Mouse (Mus musculus) neural tube, embryonic 14.5 days (tissue): ENCODE data around the gene Cd320. TPM values are rescaled to one million over a fixed set of nuclear protein-coding genes. Genes with fewer than 3 reads are reported as not detected.
"Not testable (repeated sequence)": the region's sequence is repeated elsewhere in the genome, so short reads cannot be mapped to it uniquely, and the experiment has no call there.

Experiments used
- ATAC-seq: fragments of 200-750 bp; cut with Nextera tagmentation; 2 replicates; pipeline ENCODE4 v1.8.0; 2017; ENCODE audit warnings: low read depth, mild to moderate bottlenecking, moderate TSS enrichment, moderate library complexity
- H3K27ac ChIP-seq: fragments of 300-500 bp; sonication (generic); 2 replicates; pipeline ENCODE4 v1.5.1; 2014; ENCODE audit warnings: low read depth, mild to moderate bottlenecking, control low read depth, low read length, moderate library complexity, mixed read lengths
- H3K27me3 ChIP-seq: fragments of 300-500 bp; sonication (generic); 2 replicates; pipeline ENCODE4 v1.6.1; 2014; ENCODE audit warnings: low read length; ENCODE audit not compliant: control insufficient read depth, insufficient read depth
- H3K36me3 ChIP-seq: fragments of 300-500 bp; sonication (generic); 2 replicates; pipeline ENCODE4 v1.6.1; 2014; ENCODE audit warnings: low read length, mixed read lengths; ENCODE audit not compliant: control insufficient read depth, insufficient read depth
- H3K4me1 ChIP-seq: fragments of 300-500 bp; sonication (generic); 2 replicates; pipeline ENCODE4 v1.6.1; 2014; ENCODE audit warnings: low read length; ENCODE audit not compliant: control insufficient read depth, insufficient read depth
- H3K4me2 ChIP-seq: fragments of 300-500 bp; sonication (generic); 2 replicates; pipeline ENCODE4 v1.6.1; 2014; ENCODE audit warnings: mild to moderate bottlenecking, low read depth, low read length, control low read depth
- H3K4me3 ChIP-seq: fragments of 300-500 bp; sonication (generic); 2 replicates; pipeline ENCODE4 v1.5.1; 2014; ENCODE audit warnings: low read depth, low read length, control low read depth, mixed read lengths
- H3K9ac ChIP-seq: fragments of 300-500 bp; sonication (generic); replicated peaks from 2 replicates; pipeline ENCODE4 v1.6.1; 2014; ENCODE audit warnings: low read depth, mild to moderate bottlenecking, control low read depth, low read length, mixed read lengths
- H3K9me3 ChIP-seq: fragments of 300-500 bp; sonication (generic); 2 replicates; pipeline ENCODE4 v1.6.1; 2016; ENCODE audit warnings: low read length; ENCODE audit not compliant: control insufficient read depth
- WGBS: fragments of 180-500 bp; shearing (Covaris S2); extraction: QIAGEN DNeasy Blood & Tissue Kit; methylation state at CpG from one replicate; pipeline ENCODE4 v1.1.7; 2014; 5-methylcytosine and 5-hydroxymethylcytosine counted together
- polyA plus RNA-seq: library from polyadenylated mRNA; unstranded; fragments of >200 nt; fragmentation: Nextera tagmentation; extraction: Ambion mirVana; gene quantifications from 2 replicates; pipeline ENCODE4 v1.2.1, GENCODE M21; 2014

Gene Cd320
- polyA plus RNA-seq, 1 experiment from 2014 or later = 52.1 TPM

DNA sequence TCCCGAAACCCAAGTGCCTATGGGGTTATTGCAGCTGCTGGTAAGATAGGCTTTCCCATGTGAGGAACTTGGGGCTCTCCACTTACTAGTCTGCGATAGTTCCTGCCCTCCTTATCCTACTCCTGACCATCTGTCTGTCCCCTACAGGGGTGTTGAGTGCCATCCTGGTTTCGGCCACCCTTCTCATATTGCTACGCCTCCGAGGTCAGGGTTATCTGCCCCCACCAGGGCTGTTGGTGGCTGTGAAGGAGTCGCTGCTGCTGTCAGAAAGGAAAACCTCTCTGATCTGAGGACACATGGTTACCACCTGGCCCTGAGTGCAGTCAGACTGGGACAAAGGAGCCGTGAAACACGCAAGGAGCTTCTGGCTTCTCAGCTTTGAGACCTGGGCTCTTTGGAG, 5.2 kb downstream of the Cd320 start:
- H3K4me3 ChIP-seq = no peak overlapping the region
- ATAC-seq = no peak
- no peak overlapping the region for H3K4me2 ChIP-seq
- WGBS = 92% methylated on average over 8 of the region's 8 CpGs
- no peaks in the 10 kb centered on the region for H3K9me3 ChIP-seq
- no peak overlapping the region for H3K9ac ChIP-seq
- peaks cover 9% of the 10 kb centered on the region for H3K36me3 ChIP-seq
- no peaks in the 10 kb centered on the region for H3K27me3 ChIP-seq
- peaks cover 13% of the 10 kb centered on the region for H3K4me1 ChIP-seq
- H3K27ac ChIP-seq = no peak overlapping the region

DNA sequence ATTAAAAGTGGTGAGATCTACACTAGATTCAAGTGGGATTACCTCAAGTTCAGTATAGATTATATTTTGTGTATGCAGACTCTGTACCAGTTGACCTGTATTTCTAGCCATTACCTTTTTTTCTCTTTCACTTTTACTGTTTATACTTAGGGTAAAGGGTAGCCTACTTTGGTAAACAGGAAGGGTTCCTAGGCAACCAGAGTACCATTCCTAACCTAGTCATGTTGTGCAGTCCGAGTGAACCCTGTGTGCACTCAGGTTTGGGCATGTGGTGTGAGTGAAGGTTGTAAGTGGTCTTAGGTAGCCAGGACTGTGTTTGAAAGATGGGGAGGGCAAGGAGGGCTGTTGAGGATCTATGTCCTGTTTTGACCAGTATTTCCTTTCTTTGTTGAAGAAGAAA, 8.4 kb downstream of the Cd320 start:
- Histone ChIP-seq H3K9me3 (no peaks in the 10 kb centered on the region), H3K4me2 (no peak overlapping the region), H3K4me3 (no peak overlapping the region), H3K27ac (no peak overlapping the region), H3K9ac (no peak overlapping the region), H3K36me3 (peaks cover 9% of the 10 kb centered on the region), H3K27me3 (no peaks in the 10 kb centered on the region), H3K4me1 (no peaks in the 10 kb centered on the region)
- WGBS = 67% methylated on average over 1 of the region's 1 CpGs
- ATAC-seq = no peak

DNA sequence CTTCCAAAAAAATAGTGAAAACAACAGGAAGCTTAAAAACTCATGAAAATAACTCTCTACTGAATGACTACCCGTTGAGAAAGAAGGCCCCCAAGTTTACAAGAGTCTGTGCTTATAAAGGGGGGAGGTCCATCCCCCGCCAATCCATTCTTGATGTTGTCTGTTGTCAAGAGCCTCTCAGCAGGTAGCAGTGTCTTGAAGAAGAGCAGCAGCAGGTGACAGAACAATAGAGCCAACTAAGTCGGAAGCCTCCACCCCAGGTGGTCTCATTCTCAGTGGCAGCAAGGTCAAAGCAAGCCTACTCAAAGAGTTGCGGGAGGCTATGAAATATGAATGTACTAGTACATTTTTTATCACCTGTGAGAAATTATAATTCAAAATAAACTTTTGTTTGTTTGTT, 14.9 kb downstream of the Cd320 start:
- ATAC-seq = no peak
- H3K27ac ChIP-seq = no peak overlapping the region
- H3K9ac ChIP-seq = no peak overlapping the region
- no peak overlapping the region for H3K4me3 ChIP-seq
- 55% methylated on average over 4 of the region's 4 CpGs for WGBS
- H3K27me3 ChIP-seq = no peaks in the 10 kb centered on the region
- H3K36me3 ChIP-seq = no peaks in the 10 kb centered on the region
- H3K9me3 ChIP-seq = no peaks in the 10 kb centered on the region
- H3K4me1 ChIP-seq = no peaks in the 10 kb centered on the region
- no peak overlapping the region for H3K4me2 ChIP-seq

DNA sequence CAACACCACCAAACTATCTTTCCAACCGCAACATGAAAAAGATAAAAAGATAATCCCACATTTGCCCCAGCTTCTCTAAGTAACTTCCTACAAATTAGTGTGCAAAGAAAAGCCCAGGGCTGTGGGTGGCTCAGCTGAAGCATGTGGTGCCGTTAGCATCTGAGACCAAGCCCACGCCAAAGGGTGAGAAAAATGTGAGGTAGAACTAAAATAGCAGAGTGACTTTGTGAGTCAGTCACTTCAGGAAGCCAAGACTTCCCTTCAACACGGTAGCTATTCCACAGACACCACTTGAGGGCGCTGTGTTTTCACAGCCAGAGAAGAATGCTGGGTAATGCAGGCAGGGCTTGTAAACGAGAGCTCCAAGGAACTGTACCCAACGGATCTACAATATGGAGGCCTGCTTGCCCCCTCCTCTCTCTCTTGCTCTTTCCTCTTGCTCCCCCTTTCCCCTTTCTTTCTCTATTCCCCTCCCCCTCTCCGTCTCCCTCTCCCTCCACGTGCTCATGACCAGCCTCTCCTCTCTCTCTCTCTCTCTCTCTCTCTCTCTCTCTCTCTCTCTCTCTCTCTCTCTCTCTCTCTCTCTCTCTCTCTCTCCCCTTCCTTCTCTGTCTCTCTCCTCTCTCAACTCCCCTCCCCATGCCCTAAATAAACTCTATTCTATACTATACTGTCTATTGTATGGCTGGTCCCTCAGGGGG, 22.6 kb downstream of the Cd320 start:
- no peaks in the 10 kb centered on the region for H3K27me3 ChIP-seq
- no peaks in the 10 kb centered on the region for H3K9me3 ChIP-seq
- 47% methylated on average over 9 of the region's 9 CpGs for WGBS
- no peak overlapping the region for H3K27ac ChIP-seq
- H3K36me3 ChIP-seq = no peaks in the 10 kb centered on the region
- no peak overlapping the region for H3K9ac ChIP-seq
- no peak for ATAC-seq
- H3K4me3 ChIP-seq = no peak overlapping the region
- no peaks in the 10 kb centered on the region for H3K4me1 ChIP-seq
- no peak overlapping the region for H3K4me2 ChIP-seq

DNA sequence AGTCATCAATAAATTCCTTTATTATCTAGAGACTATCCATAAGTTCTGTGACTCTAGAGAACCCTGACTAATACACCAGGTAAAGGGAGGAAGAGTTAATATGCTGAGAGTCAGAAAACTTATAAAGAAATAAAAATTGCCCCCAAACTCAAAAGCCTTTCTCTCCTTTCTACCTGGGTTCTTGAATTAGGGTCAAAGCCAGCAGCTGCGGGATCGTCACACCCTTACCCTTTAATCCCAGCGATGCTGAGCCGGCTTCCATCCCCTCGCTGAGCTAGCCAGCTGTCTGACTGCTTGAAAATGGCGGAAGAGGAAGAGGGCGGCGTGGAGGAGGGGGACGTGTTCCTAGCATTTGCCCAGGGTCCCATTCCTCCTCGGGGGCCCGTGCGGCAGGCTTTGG, 30.6 kb downstream of the Cd320 start, which contains the start of gene Gm7029:
Gene Gm7029 (plus strand): TSS at position 301 of the 400 bp plus-strand sequence.
- not testable (repeated sequence) for H3K27me3 ChIP-seq, H3K9ac ChIP-seq

DNA sequence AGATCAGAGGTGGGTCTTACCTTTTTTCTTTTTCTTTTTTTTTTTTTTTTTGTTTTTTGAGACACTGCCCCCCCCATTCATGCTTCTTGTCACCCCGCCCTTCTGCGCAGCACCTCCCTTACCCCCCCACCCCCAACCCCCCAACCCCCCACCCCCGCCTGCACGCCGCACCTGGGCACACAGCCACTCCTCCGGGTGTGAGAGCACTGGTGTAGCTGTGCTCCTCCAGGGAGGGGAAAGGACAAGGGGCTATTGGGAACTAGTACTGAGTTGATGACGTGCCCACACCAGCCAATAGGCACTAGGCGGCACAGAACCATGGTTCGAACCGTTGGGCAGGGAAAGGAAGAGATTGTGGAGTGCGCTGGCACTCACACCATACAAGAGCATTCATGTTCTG, 31.5 kb downstream of the Cd320 start:
- no peak for ATAC-seq
- Histone ChIP-seq H3K4me3 (no peak overlapping the region), H3K27ac (no peak overlapping the region), H3K9ac (no peak overlapping the region), H3K9me3 (no peaks in the 10 kb centered on the region), H3K4me1 (no peaks in the 10 kb centered on the region), H3K4me2 (no peak overlapping the region), H3K36me3 (no peaks in the 10 kb centered on the region), H3K27me3 (no peaks in the 10 kb centered on the region)
- 90% methylated on average over 11 of the region's 11 CpGs for WGBS

More for the DNA sequence above, 30.6 kb downstream of the Cd320 start, which contains the start of gene Gm7029:
- not testable (repeated sequence) for H3K27ac ChIP-seq, H3K36me3 ChIP-seq, H3K9me3 ChIP-seq, H3K4me1 ChIP-seq, ATAC-seq, H3K4me2 ChIP-seq, H3K4me3 ChIP-seq
- WGBS = 58% methylated on average over 3 of the region's 12 CpGs

DNA sequence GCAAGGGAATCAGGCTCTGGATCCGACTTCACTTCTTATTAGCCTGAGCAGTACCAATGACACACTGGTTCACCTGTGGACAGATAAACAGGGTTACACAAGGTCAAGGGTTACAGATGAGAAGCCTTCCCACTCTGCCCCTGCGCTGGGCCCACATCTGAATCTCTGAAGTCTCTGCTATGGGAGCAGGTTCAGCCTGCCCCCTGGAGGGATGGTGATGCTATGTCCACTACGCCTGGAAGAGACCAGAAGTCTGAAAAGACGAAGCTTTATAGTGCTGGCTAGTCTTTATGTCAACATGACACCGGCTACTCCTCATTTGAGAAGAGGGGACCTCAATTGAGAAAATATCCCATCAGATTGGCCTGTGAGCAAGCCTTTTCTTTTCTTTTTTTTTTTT, 32.9 kb downstream of the Cd320 start:
- not testable (repeated sequence) for H3K27me3 ChIP-seq, H3K9me3 ChIP-seq, H3K4me1 ChIP-seq, H3K9ac ChIP-seq, H3K36me3 ChIP-seq, H3K4me3 ChIP-seq, ATAC-seq, H3K27ac ChIP-seq, H3K4me2 ChIP-seq
- WGBS = 87% methylated on average over 5 of the region's 5 CpGs

DNA sequence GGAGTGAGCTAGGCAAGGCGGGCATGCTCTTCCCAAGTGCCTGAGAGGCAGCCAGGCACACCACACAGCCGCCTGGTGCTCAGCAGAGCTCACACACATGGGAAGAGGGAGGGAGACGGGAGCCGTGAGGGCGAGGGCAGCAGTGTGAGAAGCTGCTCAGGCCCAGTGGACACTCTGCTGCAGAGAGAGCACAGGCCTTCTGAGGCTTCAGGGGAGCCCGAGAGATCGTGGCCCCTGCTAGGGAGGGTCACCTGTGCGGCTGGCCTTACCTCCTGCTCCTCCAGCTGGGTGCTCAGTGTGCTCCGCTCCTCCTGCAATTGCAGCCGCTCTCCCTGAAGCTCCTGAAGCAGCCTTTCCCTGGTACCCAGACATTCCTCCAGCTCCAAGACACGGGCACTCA, 41.4 kb downstream of the Cd320 start:
- WGBS = 98% methylated on average over 10 of the region's 11 CpGs
- H3K9ac ChIP-seq, H3K36me3 ChIP-seq, H3K4me1 ChIP-seq, H3K27me3 ChIP-seq, H3K9me3 ChIP-seq, H3K4me3 ChIP-seq, H3K27ac ChIP-seq, ATAC-seq, H3K4me2 ChIP-seq: not testable (repeated sequence)

DNA sequence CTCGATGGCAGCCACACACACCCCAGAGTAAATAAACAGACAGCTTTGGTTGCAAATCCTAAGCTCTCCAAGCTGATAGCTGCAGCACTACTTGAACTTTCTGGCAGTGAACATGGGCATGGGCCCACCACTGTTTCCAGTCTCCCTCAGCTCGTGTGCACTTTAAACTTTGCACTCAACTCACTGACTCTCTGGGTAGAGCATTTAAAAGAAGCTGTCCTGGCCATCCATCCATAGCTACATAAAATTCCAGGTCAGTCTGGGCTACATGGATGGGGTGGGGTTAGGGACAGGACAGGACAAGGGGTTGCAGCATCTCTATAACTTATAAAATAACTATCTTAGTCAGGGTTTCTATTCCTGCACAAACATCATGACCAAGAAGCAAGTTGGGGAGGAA, 44.9 kb downstream of the Cd320 start:
- H3K4me1 ChIP-seq, H3K27me3 ChIP-seq, H3K36me3 ChIP-seq, H3K9ac ChIP-seq, H3K4me3 ChIP-seq, H3K9me3 ChIP-seq, H3K4me2 ChIP-seq, ATAC-seq, H3K27ac ChIP-seq: not testable (repeated sequence)
- WGBS = 76% methylated on average over 2 of the region's 2 CpGs
